Mouse (Mus musculus) hindbrain, embryonic 16.5 days (tissue): ENCODE results near the gene Aspm. TPM values are rescaled to one million over a fixed set of nuclear protein-coding genes. Genes with fewer than 3 reads are reported as not detected.
"Not testable (repeated sequence)": the region's sequence is repeated elsewhere in the genome, so short reads cannot be mapped to it uniquely, and the experiment has no call there.

Source experiments
- ATAC-seq: fragments of 200-750 bp; cut with Nextera tagmentation; 2 replicates; pipeline ENCODE4 v1.8.0; 2017; ENCODE audit warnings: moderate TSS enrichment, moderate library complexity
- H3K27ac ChIP-seq: fragments of 300-500 bp; sonication (generic); 2 replicates; pipeline ENCODE4 v1.5.1; 2014; ENCODE audit warnings: low read depth, mild to moderate bottlenecking, control low read depth, low read length, moderate library complexity
- H3K27me3 ChIP-seq: fragments of 300-500 bp; sonication (generic); replicated peaks from 2 replicates; pipeline ENCODE4 v1.6.1; 2014; ENCODE audit warnings: low read length; ENCODE audit not compliant: control insufficient read depth, insufficient read depth
- H3K36me3 ChIP-seq: fragments of 300-500 bp; sonication (generic); 2 replicates; pipeline ENCODE4 v1.6.1; 2014; ENCODE audit warnings: mild to moderate bottlenecking, low read length, moderate library complexity, mixed read lengths; ENCODE audit not compliant: control insufficient read depth, insufficient read depth
- H3K4me1 ChIP-seq: fragments of 300-500 bp; sonication (generic); 2 replicates; pipeline ENCODE4 v1.6.1; 2014; ENCODE audit warnings: low read depth, low read length; ENCODE audit not compliant: control insufficient read depth, insufficient read depth
- H3K4me2 ChIP-seq: fragments of 300-500 bp; sonication (generic); 2 replicates; pipeline ENCODE4 v1.6.1; 2014; ENCODE audit warnings: mild to moderate bottlenecking, low read length, control low read depth, moderate library complexity
- H3K4me3 ChIP-seq: fragments of 300-500 bp; sonication (generic); 2 replicates; pipeline ENCODE4 v1.5.1; 2014; ENCODE audit warnings: mild to moderate bottlenecking, low read length, control low read depth, moderate library complexity
- H3K9ac ChIP-seq: fragments of 300-500 bp; sonication (generic); 2 replicates; pipeline ENCODE4 v1.6.1; 2014; ENCODE audit warnings: low read depth, mild to moderate bottlenecking, control low read depth, low read length, moderate library complexity
- H3K9me3 ChIP-seq: fragments of 300-500 bp; sonication (generic); 2 replicates; pipeline ENCODE4 v1.6.1; 2014; ENCODE audit warnings: mild to moderate bottlenecking, low read length, moderate library complexity; ENCODE audit not compliant: control insufficient read depth
- WGBS: fragments of 180-500 bp; shearing (Covaris S2); extraction: QIAGEN DNeasy Blood & Tissue Kit; methylation state at CpG from one replicate; pipeline ENCODE4 v1.1.7; 2014; 5-methylcytosine and 5-hydroxymethylcytosine counted together
- polyA plus RNA-seq: library from polyadenylated mRNA; unstranded; fragments of >200 nt; fragmentation: Nextera tagmentation; extraction: Ambion mirVana; gene quantifications from 2 replicates; pipeline ENCODE4 v1.2.1, GENCODE M21; 2015

Aspm gene
- polyA plus RNA-seq, 1 experiment from 2014 or later, result 2.9 TPM

- 26% methylated on average over 3 of the region's 3 CpGs for WGBS
Observed at GRCm38 (mm10) chr1:139425006-139425405, 29.6 kb upstream of the Aspm start.

GRCm38 (mm10) chr1:139438373-139438772 is 16.2 kb upstream of the Aspm start:
- no peaks in the 10 kb centered on the region for H3K27me3 ChIP-seq
- H3K4me3 ChIP-seq, result no peak overlapping the region
- no peaks in the 10 kb centered on the region for H3K9me3 ChIP-seq
- peaks cover 24% of the 10 kb centered on the region for H3K36me3 ChIP-seq
- no peaks in the 10 kb centered on the region for H3K4me1 ChIP-seq
- ATAC-seq, result peak; percentile 58; the same call in 1 of the 2 replicates
- H3K27ac ChIP-seq, result no peak overlapping the region
- no peak overlapping the region for H3K9ac ChIP-seq
- H3K4me2 ChIP-seq, result no peak overlapping the region

More at GRCm38 (mm10) chr1:139425006-139425405, 29.6 kb upstream of the Aspm start:
- Histone ChIP-seq H3K36me3 (peaks cover 6% of the 10 kb centered on the region), H3K4me2 (peak overlapping the region; percentile 58), H3K9me3 (no peaks in the 10 kb centered on the region), H3K9ac (no peak overlapping the region; the same call in 1 of the 2 replicates), H3K4me3 (peak overlapping the region; percentile 32), H3K27ac (no peak overlapping the region), H3K27me3 (no peaks in the 10 kb centered on the region), H3K4me1 (peaks cover 33% of the 10 kb centered on the region)
- no peak for ATAC-seq

DNA sequence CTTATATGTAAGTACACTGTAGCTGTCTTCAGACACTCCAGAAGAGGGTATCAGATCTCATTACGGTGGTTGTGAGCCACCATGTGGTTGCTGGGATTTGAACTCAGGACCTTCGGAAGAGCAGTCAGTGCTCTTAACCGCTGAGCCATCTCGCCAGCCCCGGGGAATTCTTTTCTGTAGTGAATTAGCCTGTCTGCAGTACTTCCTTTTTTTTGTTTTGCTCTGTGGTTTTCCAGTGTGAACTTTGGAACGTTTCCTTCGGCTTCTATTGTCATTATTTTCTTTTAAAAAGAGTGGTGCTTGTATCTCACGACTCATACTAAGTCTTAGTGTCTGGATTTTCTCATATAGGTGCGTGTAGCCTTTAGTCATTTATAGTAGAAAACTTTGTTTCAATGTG is 11.5 kb upstream of the Aspm start:
- not testable (repeated sequence) for H3K9ac ChIP-seq, H3K27me3 ChIP-seq, H3K4me3 ChIP-seq, H3K9me3 ChIP-seq, H3K4me2 ChIP-seq, H3K27ac ChIP-seq, H3K4me1 ChIP-seq, ATAC-seq
- peaks cover 11% of the 10 kb centered on the region for H3K36me3 ChIP-seq
- WGBS, result 87% methylated on average over 9 of the region's 9 CpGs

DNA sequence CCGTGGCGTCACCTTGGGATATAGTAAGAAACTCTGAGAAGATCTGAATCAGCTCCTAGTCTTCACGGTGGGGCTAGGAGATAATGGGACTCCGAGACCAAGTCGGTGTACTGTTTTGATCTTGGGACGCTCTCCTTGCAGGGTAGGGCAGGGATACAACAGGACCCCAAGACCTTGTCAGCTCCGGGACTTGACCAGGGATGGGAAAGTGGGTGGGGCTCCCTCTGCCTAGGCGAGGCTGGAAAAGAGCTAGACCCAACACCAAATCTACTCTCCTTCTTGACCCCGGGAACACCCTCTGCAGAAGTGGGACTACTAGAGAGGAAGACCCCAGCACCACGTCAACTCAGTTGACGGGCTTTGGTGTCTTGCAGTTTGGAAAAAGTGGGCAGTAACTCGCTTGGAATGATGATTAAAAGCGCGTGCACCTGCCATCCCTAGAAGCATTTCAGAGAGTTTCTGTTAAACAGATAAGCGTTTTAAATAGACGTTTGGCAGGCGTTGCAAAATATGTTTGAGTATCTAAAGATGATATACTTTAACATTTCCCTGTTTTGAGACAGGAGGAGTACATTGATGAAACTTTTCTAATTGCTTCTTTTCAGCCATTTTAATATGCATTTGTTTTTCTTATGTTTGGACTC is 776 bp downstream of the Aspm start:
- ATAC-seq, result no peak; the same call in 1 of the 2 replicates
- Histone ChIP-seq H3K9me3 (no peaks in the 10 kb centered on the region), H3K4me1 (peaks cover 8% of the 10 kb centered on the region), H3K27me3 (no peaks in the 10 kb centered on the region), H3K4me3 (peak overlapping the region; percentile 77), H3K27ac (no peak overlapping the region), H3K36me3 (no peaks in the 10 kb centered on the region), H3K9ac (peak overlapping the region; percentile 64), H3K4me2 (peak overlapping the region; percentile 99)
- WGBS, result 3% methylated on average over 17 of the region's 17 CpGs

GRCm38 (mm10) chr1:139460807-139461206 is 6.2 kb downstream of the Aspm start:
- H3K9ac ChIP-seq, result no peak overlapping the region
- H3K4me3 ChIP-seq, result no peak overlapping the region
- H3K27ac ChIP-seq, result no peak overlapping the region
- no peaks in the 10 kb centered on the region for H3K36me3 ChIP-seq
- no peaks in the 10 kb centered on the region for H3K27me3 ChIP-seq
- ATAC-seq, result no peak
- no peaks in the 10 kb centered on the region for H3K9me3 ChIP-seq
- no peak overlapping the region for H3K4me2 ChIP-seq
- no peaks in the 10 kb centered on the region for H3K4me1 ChIP-seq
- 81% methylated on average over 5 of the region's 5 CpGs for WGBS

GRCm38 (mm10) chr1:139465936-139466335 is 11.4 kb downstream of the Aspm start:
- no peak for ATAC-seq
- 89% methylated on average over 11 of the region's 11 CpGs for WGBS

GRCm38 (mm10) chr1:139478898-139479297 is 24.3 kb downstream of the Aspm start:
- H3K27ac ChIP-seq, result no peak overlapping the region
- H3K4me1 ChIP-seq, result no peaks in the 10 kb centered on the region
- no peaks in the 10 kb centered on the region for H3K9me3 ChIP-seq
- H3K4me3 ChIP-seq, result no peak overlapping the region
- WGBS, result 84% methylated on average over 11 of the region's 11 CpGs
- peak; percentile 85 for ATAC-seq
- no peaks in the 10 kb centered on the region for H3K27me3 ChIP-seq
- H3K9ac ChIP-seq, result no peak overlapping the region
- no peak overlapping the region for H3K4me2 ChIP-seq
- no peaks in the 10 kb centered on the region for H3K36me3 ChIP-seq

More at GRCm38 (mm10) chr1:139465936-139466335, 11.4 kb downstream of the Aspm start:
- no peak overlapping the region for H3K27ac ChIP-seq
- no peaks in the 10 kb centered on the region for H3K36me3 ChIP-seq
- H3K4me1 ChIP-seq, result no peaks in the 10 kb centered on the region
- no peak overlapping the region for H3K4me2 ChIP-seq
- no peaks in the 10 kb centered on the region for H3K27me3 ChIP-seq
- H3K4me3 ChIP-seq, result no peak overlapping the region
- no peak overlapping the region for H3K9ac ChIP-seq
- no peaks in the 10 kb centered on the region for H3K9me3 ChIP-seq

GRCm38 (mm10) chr1:139480246-139480645 is 25.7 kb downstream of the Aspm start:
- Histone ChIP-seq H3K9me3 (no peaks in the 10 kb centered on the region), H3K9ac (no peak overlapping the region), H3K27ac (no peak overlapping the region), H3K27me3 (no peaks in the 10 kb centered on the region), H3K4me1 (no peaks in the 10 kb centered on the region), H3K36me3 (no peaks in the 10 kb centered on the region), H3K4me2 (no peak overlapping the region), H3K4me3 (no peak overlapping the region)
- whole genome bisulfite sequencing, result 90% methylated on average over 8 of the region's 8 CpGs
- ATAC-seq, result no peak

GRCm38 (mm10) chr1:139481146-139481545 is 26.6 kb downstream of the Aspm start:
- Histone ChIP-seq H3K4me2 (no peak overlapping the region), H3K9me3 (no peaks in the 10 kb centered on the region), H3K27me3 (no peaks in the 10 kb centered on the region), H3K9ac (no peak overlapping the region), H3K4me1 (no peaks in the 10 kb centered on the region), H3K4me3 (no peak overlapping the region), H3K27ac (no peak overlapping the region), H3K36me3 (no peaks in the 10 kb centered on the region)
- 77% methylated on average over 4 of the region's 4 CpGs for WGBS
- ATAC-seq, result peak; percentile 73; the same call in 1 of the 2 replicates
